In the genomic region with DNA sequence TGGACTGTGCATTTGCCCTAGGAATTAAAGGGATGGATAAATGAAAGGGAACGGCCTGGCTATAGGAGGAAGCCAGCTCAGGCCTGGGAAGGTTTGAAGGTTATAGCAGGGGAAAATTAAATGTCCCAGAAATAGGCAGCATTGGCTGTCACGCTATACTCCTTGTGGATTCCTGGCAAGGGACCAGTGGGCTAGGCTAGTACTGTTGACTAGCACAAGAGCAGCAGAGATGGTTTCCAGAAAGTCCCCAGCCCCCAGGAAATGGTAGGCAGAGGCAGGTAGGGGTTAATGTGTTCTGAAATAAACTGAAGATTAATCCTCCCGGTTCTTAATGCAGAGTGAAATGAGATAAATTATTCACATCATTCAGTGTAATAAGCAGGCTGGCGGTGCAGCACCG, we compare ENCODE assay signal across 14 mouse cellular contexts. TPM values are rescaled to one million over a fixed set of nuclear protein-coding genes. Genes with fewer than 3 reads are reported as not detected.
DNase-seq lines count a peak whose midpoint lies in the region; ATAC-seq and TF ChIP-seq lines count a peak whose summit lies in the region.
"Had no signal": no experiment of that assay in that cellular context is flagged by ENCODE, and none has a peak within 500 bp of the region (broad histone marks: within the 10 kb centered on the region; RNA-seq: fewer than 3 reads in every experiment).

No protein-coding gene starts in this region.

- 45% methylated on average over 5 of the region's 5 CpGs for WGBS in heart, embryonic 15.5 days
- WGBS in heart, embryonic 12.5 days, result 59% methylated on average over 5 of the region's 5 CpGs
- 37% methylated on average over 5 of the region's 5 CpGs for WGBS in stomach, embryonic 14.5 days
- 42% methylated on average over 5 of the region's 5 CpGs for WGBS in stomach, postnatal 0 days
- WGBS in hindbrain, postnatal 0 days, result 43% methylated on average over 5 of the region's 5 CpGs

- H3K27me3 ChIP-seq in heart, embryonic 15.5 days, result no peaks in the 10 kb centered on the region
- no peaks in the 10 kb centered on the region for H3K27me3 ChIP-seq in heart, embryonic 12.5 days (replicated peaks)
- H3K27me3 ChIP-seq in stomach, embryonic 14.5 days (ENCODE audit: control insufficient read depth, insufficient read depth, low read length), result no peaks in the 10 kb centered on the region
- no peaks in the 10 kb centered on the region for H3K27me3 ChIP-seq in stomach, postnatal 0 days (ENCODE audit: control insufficient read depth, insufficient read depth, low read length)
- no peaks in the 10 kb centered on the region for H3K27me3 ChIP-seq in hindbrain, postnatal 0 days (ENCODE audit: insufficient read depth, low read length)

- H3K4me3 ChIP-seq in heart, embryonic 15.5 days, result no peak overlapping the region
- H3K4me3 ChIP-seq in heart, embryonic 12.5 days, result no peak overlapping the region
- H3K4me3 ChIP-seq in stomach, embryonic 14.5 days (ENCODE audit: low read depth, low read length), result no peak overlapping the region
- H3K4me3 ChIP-seq in stomach, postnatal 0 days (ENCODE audit: low read depth, low read length), result no peak overlapping the region
- no peak overlapping the region for H3K4me3 ChIP-seq in hindbrain, postnatal 0 days (ENCODE audit: low read length)
- H3K4me3 ChIP-seq: liver, embryonic 15.5 days had no signal

- no peak for TF ChIP-seq CTCF in stomach, postnatal 0 days (IDR thresholded peaks at IDR 0.05; ENCODE audit: low read depth)
- no peak for TF ChIP-seq CTCF in hindbrain, postnatal 0 days (IDR thresholded peaks at IDR 0.05; ENCODE audit: low read depth)

- no peaks in the 10 kb centered on the region for H3K9me3 ChIP-seq in heart, embryonic 15.5 days (replicated peaks)
- H3K9me3 ChIP-seq in heart, embryonic 12.5 days (replicated peaks), result no peaks in the 10 kb centered on the region
- no peaks in the 10 kb centered on the region for H3K9me3 ChIP-seq in stomach, embryonic 14.5 days (ENCODE audit: control insufficient read depth, low read depth, low read length)
- no peaks in the 10 kb centered on the region for H3K9me3 ChIP-seq in stomach, postnatal 0 days (ENCODE audit: control insufficient read depth, low read length)
- no peaks in the 10 kb centered on the region for H3K9me3 ChIP-seq in hindbrain, postnatal 0 days (ENCODE audit: low read length)
- H3K9me3 ChIP-seq: liver, embryonic 15.5 days had no signal

- no peaks in the 10 kb centered on the region for H3K36me3 ChIP-seq in heart, embryonic 15.5 days
- no peaks in the 10 kb centered on the region for H3K36me3 ChIP-seq in heart, embryonic 12.5 days
- H3K36me3 ChIP-seq in stomach, embryonic 14.5 days (ENCODE audit: control insufficient read depth, insufficient read depth, low read length), result no peaks in the 10 kb centered on the region
- H3K36me3 ChIP-seq in stomach, postnatal 0 days (ENCODE audit: control insufficient read depth, insufficient read depth, low read length), result no peaks in the 10 kb centered on the region
- H3K36me3 ChIP-seq in hindbrain, postnatal 0 days (ENCODE audit: insufficient read depth, low read length), result no peaks in the 10 kb centered on the region
- H3K36me3 ChIP-seq: liver, embryonic 15.5 days had no signal

- H3K9ac ChIP-seq in heart, embryonic 15.5 days, result no peak overlapping the region
- H3K9ac ChIP-seq in heart, embryonic 12.5 days, result no peak overlapping the region
- no peak overlapping the region for H3K9ac ChIP-seq in stomach, embryonic 14.5 days (replicated peaks; ENCODE audit: low read depth, low read length)
- H3K9ac ChIP-seq in stomach, postnatal 0 days (ENCODE audit: low read length), result no peak overlapping the region
- H3K9ac ChIP-seq in hindbrain, postnatal 0 days (replicated peaks; ENCODE audit: low read length), result no peak overlapping the region
- H3K9ac ChIP-seq: liver, embryonic 15.5 days had no signal

- DNase-seq in stomach, postnatal 0 days (ENCODE audit: low spot score), result no peak
- peak; percentile 23 for DNase-seq in hindbrain, postnatal 0 days (ENCODE audit: low spot score)
- DNase-seq in lung, postnatal 10 days, result no peak
- no peak for DNase-seq in kidney, postnatal 25 days
- DNase-seq: adrenal gland, adult 2 months; cerebellum, adult 2 months; kidney, postnatal 10 days; lung, postnatal 14 days had no signal

- H3K4me2 ChIP-seq in heart, embryonic 15.5 days, result no peak overlapping the region
- no peak overlapping the region for H3K4me2 ChIP-seq in heart, embryonic 12.5 days
- no peak overlapping the region for H3K4me2 ChIP-seq in stomach, embryonic 14.5 days (replicated peaks; ENCODE audit: low read depth, low read length)
- no peak overlapping the region for H3K4me2 ChIP-seq in stomach, postnatal 0 days (replicated peaks; ENCODE audit: low read depth)
- no peak overlapping the region for H3K4me2 ChIP-seq in hindbrain, postnatal 0 days (ENCODE audit: low read depth, low read length)
- H3K4me2 ChIP-seq: liver, embryonic 15.5 days had no signal

- ATAC-seq in heart, embryonic 15.5 days (replicated peaks; ENCODE audit: insufficient number of reproducible peaks, insufficient read depth, low FRiP score, low read depth), result no peak
- no peak for ATAC-seq in heart, embryonic 12.5 days (ENCODE audit: insufficient number of reproducible peaks, low FRiP score)
- no peak for ATAC-seq in stomach, embryonic 14.5 days (ENCODE audit: insufficient number of reproducible peaks, insufficient read depth, low FRiP score, low read depth)
- ATAC-seq in stomach, postnatal 0 days (ENCODE audit: low FRiP score, low TSS enrichment), result no peak
- no peak for ATAC-seq in hindbrain, postnatal 0 days
- ATAC-seq: CD4-positive, CD25-positive, alpha-beta regulatory T cell, adult 4 months; intestine, postnatal 0 days had no signal

- TF ChIP-seq EP300 in stomach, postnatal 0 days (optimal IDR thresholded peaks at IDR 0.05), result no peak

- peaks cover 37% of the 10 kb centered on the region for H3K4me1 ChIP-seq in heart, embryonic 15.5 days (replicated peaks)
- peaks cover 54% of the 10 kb centered on the region for H3K4me1 ChIP-seq in heart, embryonic 12.5 days (replicated peaks)
- H3K4me1 ChIP-seq in stomach, embryonic 14.5 days (ENCODE audit: control insufficient read depth, insufficient read depth, low read length), result peaks cover 14% of the 10 kb centered on the region; the same call in 1 of the 2 replicates
- H3K4me1 ChIP-seq in stomach, postnatal 0 days (replicated peaks; ENCODE audit: control insufficient read depth, insufficient read depth), result no peaks in the 10 kb centered on the region
- peaks cover 13% of the 10 kb centered on the region for H3K4me1 ChIP-seq in hindbrain, postnatal 0 days (ENCODE audit: insufficient read depth, low read length)

- peak overlapping the region; percentile 43 for H3K27ac ChIP-seq in heart, embryonic 15.5 days
- no peak overlapping the region for H3K27ac ChIP-seq in heart, embryonic 12.5 days (ENCODE audit: poor library complexity, severe bottlenecking)
- H3K27ac ChIP-seq in stomach, embryonic 14.5 days (ENCODE audit: low read length), result peak overlapping the region; percentile 23; the same call in 1 of the 2 replicates
- H3K27ac ChIP-seq in stomach, postnatal 0 days (replicated peaks), result no peak overlapping the region
- H3K27ac ChIP-seq in hindbrain, postnatal 0 days, result peak overlapping the region; percentile 46; the same call in 1 of the 2 replicates
- H3K27ac ChIP-seq: liver, embryonic 15.5 days had no signal

RNA-seq across cellular contexts. Expression of a gene that starts 25.2 kb away (rescaled TPM):
- 21.4 and 23.0 TPM in 2 replicates for polyA plus RNA-seq in heart, embryonic 15.5 days (2015; fragmentation: Nextera tagmentation; extraction: Ambion mirVana)
- 28.1 and 29.2 TPM in 2 replicates for polyA plus RNA-seq in heart, embryonic 12.5 days (2016; fragmentation: Nextera tagmentation; extraction: Ambion mirVana)
- polyA plus RNA-seq in stomach, embryonic 14.5 days (2014; fragmentation: Nextera tagmentation; extraction: Ambion mirVana), result 20.4 and 24.9 TPM in 2 replicates
- 7.0 and 8.2 TPM in 2 replicates for polyA plus RNA-seq in stomach, postnatal 0 days (2015; fragmentation: Nextera tagmentation; extraction: Ambion mirVana)
- 27.9 and 39.9 TPM in 2 replicates for total RNA-seq in hindbrain, postnatal 0 days (2014; rRNA removed)
- 21.2 and 24.3 TPM in 2 replicates for polyA plus RNA-seq in hindbrain, postnatal 0 days (2015; fragmentation: Nextera tagmentation; extraction: Ambion mirVana)

Comparison
In these comparisons a context has a peak if more than half of its experiments do, and no peak if none do; other contexts are left out.
1. H3K27ac ChIP-seq: peak in heart, embryonic 15.5 days (single experiment), stomach, embryonic 14.5 days (single experiment) and hindbrain, postnatal 0 days (single experiment); none in heart, embryonic 12.5 days (single experiment) and stomach, postnatal 0 days (single experiment).